Mouse (Mus musculus): ENCODE results near the gene Cmc1.
A peak's percentile ranks its signal among the peaks of the same experiment; 100 is the strongest.

Cmc1 gene

DNA sequence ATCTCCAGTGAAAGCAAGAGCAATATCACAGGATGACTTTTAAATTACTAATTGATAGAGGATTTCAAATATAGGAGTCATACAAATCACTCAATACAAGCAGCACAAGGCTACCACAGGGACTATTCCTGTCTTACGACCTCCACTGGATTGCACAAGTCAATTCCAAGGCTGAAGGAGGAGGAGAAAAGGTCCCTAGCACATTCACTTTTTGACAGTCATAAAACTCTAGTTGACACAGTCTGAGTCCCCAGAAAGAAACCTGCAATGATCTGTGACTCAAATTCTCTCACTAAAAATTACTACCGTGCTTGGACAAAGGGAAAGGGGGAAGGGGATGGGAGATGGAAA lies 39.6 kb downstream of the Cmc1 start:
- DNase-seq (ENCODE audit: low spot score): no peak

DNA sequence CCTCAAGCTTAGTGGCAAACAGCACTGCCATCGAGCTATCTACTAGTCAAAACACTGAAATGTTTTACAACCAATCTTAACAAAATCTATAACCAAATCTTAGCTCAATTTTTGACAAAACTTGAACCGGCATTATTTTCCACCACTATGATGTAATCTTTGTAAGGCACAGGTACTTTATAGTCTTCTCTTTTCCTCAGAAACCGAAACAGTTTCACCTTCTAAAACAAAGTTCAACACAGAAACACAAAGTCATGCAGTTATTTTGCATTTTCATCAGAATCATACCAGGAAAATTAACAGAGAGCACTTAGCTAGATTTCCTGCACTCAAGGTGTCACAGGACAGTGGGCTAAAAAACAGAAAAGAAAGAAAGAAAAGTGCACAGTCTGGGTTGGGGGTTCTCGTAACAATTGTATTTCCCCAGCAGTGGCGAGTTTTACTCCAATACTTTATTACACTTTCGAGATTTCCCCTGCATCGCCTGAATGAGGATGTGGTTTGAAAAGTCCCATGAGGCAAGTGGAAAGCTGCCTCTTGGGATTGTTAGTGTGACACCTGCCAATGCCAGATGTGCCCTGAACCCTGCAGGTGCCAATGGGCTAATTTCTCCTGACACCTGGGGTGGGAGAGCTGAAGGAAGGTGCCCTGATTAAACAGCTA lies 40.1 kb downstream of the Cmc1 start:
- DNase-seq (ENCODE audit: low spot score): no peak

DNA sequence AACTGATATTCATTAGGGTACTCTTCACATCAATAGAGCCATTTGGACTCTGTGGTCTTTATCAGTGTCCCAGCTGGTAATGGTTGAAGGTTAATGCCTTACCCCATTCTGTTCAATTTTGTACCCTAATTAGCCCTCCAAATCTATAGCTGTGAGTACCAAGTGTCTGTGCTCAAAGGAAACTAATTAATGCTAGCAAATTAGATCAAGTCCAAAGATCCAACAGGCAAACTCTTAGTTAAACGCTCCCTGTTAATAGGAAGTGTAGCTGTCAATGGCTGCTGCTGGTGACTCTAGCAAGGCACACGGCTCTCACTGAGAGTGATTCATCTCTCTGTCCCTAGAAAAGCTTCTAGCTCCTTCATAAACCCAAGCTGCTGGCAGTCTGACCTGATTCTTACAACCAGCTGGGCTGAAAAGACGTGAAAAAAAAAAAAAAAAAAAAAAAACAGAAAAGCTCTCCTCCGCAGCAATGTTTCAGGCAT lies 41.4 kb downstream of the Cmc1 start:
- no peak for DNase-seq (ENCODE audit: low spot score)

DNA sequence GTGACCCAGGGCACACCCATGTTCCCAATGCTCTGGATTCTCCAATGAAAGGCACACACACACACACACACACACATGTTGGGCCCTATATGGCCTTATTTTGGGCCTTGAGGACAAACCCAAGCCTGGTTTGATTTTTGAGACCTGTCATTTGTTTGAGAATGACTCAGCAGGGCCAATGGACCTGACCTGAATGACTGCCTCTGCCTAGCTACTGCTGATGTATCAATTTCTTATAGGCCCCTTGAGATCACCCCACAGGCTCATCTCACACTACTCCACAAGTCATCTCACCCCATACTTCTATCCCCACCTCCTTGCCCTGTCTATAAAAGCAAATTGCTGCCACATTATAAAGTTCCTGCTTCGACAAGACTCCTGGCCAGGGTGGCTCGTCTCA lies 48.2 kb downstream of the Cmc1 start:
- DNase-seq (ENCODE audit: low spot score): no peak

DNA sequence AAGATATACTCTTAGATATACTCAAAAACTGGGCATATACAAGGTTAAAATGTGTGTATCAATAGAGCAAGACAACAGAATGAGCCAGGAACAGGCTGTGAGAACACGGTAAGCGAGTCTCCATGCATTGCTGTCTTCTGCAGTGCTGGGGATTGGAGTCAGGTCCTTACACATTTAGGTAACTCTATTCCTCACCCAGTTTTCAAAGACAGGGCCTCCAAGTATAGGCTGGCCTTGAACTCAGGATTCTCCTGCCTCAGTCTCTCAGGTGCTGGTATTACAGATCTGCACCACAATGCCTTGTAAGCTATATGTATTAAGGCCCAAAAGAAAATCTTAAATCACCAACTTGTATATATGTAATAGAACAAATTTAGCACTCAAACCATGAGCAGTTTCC lies 49.5 kb downstream of the Cmc1 start:
- no peak for DNase-seq (ENCODE audit: low spot score)

DNA sequence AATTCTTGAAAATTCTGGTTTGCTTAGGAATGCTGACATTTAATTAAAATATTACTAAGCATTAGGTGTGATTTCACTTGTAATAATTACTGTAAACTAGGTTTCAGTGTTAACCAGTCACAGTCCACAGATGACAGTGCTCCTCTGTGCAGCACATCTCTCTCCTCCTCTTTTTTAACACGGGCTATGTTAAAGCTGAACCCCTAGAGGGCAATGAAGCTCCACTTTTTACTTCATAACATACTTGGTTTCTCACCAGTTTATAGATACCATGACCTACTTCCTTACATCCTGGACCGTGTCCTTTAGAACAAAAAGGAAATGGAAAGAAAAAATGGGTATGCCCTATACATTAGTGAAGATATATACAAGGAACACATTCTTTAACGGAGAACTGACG lies 50.6 kb downstream of the Cmc1 start:
- no peak for DNase-seq (ENCODE audit: low spot score)

DNA sequence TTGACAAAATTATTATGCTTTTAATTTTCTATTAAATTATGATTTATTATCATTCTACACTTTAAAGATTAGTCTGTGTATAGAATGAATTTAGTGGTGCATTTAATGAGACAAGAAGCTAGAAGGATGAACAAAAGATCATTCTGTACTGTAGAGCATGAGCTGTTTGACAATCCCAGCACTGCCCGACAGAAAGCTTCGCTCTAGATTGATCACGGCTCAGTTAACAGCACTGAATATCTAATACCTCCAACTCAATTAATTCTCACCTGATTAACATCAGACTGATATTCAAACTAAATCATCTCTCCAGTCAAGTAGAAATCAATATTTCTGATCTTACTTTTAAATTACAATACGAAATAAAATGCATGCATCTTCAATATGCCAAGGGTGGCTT lies 66.1 kb downstream of the Cmc1 start:
- DNase-seq (ENCODE audit: low spot score): no peak

DNA sequence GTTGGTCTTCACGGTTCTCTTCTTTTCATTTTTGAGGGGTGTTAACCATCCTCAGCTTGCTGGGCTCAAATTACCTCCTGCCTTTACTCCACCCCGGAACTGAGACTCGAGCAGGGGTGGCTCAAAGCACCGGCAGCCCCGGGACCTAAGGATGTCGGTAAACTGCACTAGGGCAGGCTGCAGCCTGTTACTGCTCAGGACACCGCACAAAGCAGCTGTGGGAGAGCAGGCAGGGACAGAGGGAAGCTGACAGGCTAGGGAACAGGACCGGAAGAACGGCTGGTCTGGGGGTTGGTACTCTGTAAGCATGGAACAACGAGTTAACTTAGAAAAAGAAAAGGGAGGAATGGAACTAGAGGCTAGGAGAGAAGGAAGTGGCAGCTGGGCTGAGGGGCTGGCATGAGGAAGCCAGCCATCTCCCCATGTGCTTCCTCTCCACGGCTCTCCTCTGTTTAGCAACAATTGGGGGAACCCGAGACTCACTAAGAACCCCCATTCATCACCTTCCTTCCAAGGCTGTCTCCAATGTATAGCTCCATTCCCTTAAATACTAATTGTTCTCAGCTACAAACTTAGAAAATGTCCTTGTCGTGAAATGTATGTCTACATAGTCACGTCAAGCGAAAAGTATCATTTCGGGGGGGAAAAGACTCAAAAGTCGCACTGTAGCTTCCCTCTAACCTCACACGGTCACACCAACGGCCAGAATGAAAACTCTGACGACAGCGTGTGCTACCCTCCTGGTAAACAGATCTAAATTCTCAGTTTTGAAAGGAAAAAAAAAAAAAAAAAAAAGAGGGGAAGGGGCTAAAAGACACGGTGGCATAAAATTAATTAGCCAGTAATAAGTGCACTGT lies 67.2 kb downstream of the Cmc1 start:
- peak; percentile 20 for DNase-seq (ENCODE audit: low spot score)

DNA sequence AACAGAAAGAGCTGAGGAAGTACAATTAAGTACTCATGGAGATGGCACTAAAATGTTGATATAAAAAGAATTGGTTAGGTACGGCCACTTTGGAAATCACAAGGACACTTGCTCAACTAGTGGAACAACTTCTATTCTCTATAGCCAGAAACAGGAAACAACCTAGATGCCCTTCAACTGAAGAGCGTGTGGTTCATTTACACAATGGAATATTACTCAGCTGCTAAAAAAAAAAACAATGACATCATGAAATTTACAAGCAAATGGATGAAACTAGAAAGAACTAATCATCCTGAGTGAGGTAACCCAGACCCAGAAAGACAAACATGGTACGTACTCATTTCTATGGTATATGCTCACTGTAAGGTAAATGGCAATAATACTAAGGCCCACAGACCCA lies 76.6 kb downstream of the Cmc1 start:
- no peak for DNase-seq (ENCODE audit: low spot score)

DNA sequence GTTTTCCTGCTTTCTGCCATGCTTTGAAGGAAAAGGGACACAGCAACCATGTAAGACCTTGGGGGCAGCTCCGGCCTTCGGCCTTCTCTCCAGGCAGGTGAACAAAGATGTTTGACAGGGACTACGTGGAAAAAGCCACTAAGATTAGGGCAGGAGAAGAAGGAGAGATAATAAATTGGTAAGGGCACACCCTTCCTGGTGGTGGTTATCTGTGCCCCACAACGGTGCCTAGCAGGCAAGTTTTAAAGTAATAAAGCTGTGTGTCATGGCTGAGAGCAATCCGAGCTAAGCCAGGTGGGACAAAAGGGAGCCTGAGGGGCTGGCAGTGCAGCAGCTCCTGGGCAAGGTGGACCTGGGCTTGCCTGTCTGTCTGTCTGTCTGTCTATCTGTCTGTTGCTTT lies 77.9 kb downstream of the Cmc1 start:
- no peak for DNase-seq (ENCODE audit: low spot score)

DNA sequence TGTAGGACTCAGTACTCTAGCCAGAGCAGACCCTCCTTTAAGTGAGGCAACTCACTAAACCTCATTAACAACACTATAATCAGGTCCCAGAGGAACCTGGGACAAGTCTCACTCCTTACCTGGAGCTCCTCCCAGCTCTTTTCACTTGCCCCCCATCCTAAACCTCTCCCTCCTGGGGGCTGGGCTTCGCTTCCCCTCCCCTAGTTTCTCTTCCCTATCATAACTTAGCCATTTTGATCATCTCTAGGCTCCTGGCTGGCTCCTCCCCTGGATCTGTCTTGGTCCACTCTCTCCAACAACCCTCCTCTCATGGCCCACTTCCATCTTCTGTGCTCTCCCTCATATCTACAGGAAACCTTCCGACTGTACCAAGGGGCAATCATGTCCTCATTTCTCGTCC lies 78.6 kb downstream of the Cmc1 start:
- DNase-seq (ENCODE audit: low spot score): no peak

DNA sequence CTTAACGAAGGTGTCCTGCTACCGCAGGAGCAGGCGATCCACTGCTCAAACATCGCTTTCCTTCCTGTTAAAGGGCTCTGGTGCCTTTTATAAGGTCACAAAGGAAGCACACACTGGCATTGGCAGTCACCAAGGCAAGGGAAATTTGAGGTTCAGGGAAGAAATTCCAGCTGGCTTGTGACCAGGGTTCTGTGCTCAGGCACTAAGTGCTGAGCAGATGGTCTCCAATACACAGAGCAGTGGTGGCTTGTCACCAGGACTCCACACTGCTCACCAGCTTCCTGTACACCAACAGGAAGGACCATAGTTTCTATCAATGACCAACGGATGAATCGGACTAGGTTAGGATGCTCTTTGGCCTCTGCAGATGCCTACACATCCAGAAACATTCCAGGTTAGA lies 79.5 kb downstream of the Cmc1 start:
- DNase-seq (ENCODE audit: low spot score): no peak

DNA sequence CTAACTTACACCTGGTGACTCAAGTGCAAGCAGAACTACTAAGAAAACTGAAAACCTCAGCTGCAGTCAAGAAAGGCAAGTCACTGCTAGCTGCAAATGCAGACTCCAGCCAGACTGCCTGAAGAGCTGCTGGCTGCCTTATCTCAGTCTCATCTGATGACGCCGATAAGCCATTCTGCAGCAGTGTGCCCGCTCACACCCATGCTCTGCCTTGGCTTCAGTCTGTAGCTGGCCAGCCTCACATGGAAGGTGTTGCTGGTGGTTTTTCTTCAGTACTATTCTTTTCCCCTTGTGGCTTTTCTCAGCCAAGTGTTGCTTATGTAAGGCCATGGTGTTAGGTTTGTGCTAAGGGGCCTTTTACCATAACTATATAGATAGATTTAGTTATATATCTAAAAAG lies 90.9 kb downstream of the Cmc1 start:
- DNase-seq (ENCODE audit: low spot score): no peak

DNA sequence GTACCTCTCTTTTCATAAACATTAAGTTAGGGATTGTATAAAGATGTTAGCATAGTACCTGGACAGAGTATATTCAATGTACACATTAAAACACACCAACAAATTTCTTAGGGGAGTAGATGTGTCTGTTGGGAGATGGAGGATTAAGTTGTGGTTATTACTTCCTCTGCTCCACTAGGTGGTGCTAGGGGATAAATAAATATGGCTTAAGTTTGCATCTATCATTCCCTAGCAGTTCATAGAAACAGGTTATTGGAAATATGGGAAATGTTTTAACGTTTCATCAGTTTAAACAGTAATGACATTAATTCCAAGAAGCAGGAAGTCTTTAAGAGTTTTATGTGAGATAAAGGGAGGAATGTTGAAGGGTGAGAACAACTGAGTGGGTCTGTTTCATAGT lies 96.7 kb downstream of the Cmc1 start:
- DNase-seq (ENCODE audit: low spot score): no peak

DNA sequence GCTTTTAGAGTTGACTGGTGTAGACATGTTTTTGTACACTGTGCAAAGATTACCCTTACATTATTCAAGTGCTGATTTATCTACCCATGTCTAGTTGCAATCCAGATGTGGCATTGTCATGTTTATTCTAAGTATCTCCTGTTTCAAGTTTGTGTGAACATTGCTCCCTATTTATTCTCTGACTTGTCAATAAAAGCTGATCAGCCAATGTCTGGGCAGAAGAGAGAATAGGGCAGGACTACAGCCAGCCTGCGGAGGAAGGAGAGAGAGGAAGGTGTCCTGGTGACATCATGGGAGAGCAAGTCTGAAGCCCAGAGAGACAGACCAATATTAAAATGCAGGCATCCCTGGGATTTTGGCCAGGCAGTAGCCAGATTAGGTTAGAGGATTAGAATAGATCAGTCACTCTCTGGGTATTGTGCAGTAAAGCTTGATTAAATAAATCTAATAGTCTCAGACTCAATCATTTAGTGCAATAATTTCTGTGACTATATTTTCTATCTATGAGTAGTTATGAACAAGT lies 104.9 kb downstream of the Cmc1 start:
- no peak for DNase-seq (ENCODE audit: low spot score)

DNA sequence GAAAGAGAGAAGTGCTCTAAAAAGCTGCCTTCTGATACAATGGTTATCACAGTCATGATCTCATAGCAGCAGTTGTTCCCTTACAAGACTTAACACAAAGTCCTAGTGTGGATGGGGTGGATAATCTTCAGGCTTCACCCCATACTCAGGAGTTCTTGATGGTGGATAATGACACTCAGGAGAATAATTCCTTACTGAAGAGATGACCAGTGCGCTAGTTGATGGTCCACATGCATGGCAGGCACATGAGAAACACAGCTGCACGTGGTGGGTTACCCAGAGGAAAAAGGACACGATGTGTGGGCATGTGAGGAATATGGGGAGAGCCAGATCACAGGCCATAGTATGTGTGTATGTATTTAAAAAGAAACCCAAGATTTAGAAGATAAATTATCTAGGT lies 106.4 kb downstream of the Cmc1 start:
- no peak for DNase-seq (ENCODE audit: low spot score)

DNA sequence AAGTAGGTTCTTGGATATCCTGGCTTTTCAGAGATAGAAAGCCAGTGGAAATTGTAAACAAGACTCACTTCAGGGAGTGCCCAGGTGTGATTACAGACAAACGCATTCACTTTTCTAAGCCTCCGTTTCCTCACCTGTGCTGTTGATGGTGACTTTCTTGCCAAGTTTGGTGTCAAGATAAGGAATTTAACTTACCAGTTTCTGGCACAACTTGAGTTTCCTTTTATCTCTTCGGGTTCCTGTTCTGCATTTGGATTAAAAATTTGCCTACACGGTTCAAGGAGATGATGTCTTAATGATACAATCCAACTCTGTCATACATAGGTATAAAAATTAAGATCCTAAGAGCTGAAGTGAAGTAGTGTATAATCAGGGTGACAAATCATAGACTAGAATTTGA lies 107.2 kb downstream of the Cmc1 start:
- no peak for DNase-seq (ENCODE audit: low spot score)

DNA sequence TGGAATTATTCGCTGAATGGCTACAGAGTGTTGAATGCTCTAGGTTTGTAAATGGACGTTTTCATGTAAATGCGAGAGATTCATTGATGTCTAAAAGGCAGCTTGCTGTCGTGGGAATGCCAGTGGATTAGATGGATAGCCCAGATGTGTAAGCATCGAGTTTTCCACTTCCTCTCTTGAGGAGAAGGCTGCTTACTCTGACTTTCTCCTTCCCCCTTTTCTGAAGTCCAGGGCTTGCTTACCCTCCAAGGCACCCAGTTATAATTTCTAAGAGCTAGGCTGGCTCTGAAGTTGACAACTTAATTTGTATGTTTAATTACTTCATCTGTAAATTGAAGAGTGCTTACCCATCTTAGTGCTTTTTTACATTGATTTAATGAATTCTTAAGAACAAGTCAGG lies 108.3 kb downstream of the Cmc1 start:
- DNase-seq (ENCODE audit: low spot score): no peak

DNA sequence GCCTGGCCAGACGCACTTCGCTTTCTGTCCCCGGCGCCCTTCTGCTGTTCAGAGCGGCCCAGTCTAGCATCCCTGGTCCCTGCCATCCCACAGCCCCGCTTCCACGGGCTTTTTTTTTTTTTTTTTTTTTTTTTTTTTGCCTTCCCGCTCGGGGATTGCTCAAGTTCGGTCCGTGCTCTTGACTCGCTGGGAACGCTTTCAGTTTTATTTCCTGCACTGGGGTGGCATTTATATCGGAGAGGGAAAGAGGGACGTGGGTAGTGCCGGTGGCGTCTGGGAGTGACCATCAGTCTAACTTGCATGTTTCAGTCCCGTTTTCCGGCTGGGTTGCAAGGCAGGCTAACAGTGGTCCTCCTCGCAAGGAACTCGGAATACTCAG lies 109.0 kb downstream of the Cmc1 start:
- DNase-seq (ENCODE audit: low spot score): no peak

DNA sequence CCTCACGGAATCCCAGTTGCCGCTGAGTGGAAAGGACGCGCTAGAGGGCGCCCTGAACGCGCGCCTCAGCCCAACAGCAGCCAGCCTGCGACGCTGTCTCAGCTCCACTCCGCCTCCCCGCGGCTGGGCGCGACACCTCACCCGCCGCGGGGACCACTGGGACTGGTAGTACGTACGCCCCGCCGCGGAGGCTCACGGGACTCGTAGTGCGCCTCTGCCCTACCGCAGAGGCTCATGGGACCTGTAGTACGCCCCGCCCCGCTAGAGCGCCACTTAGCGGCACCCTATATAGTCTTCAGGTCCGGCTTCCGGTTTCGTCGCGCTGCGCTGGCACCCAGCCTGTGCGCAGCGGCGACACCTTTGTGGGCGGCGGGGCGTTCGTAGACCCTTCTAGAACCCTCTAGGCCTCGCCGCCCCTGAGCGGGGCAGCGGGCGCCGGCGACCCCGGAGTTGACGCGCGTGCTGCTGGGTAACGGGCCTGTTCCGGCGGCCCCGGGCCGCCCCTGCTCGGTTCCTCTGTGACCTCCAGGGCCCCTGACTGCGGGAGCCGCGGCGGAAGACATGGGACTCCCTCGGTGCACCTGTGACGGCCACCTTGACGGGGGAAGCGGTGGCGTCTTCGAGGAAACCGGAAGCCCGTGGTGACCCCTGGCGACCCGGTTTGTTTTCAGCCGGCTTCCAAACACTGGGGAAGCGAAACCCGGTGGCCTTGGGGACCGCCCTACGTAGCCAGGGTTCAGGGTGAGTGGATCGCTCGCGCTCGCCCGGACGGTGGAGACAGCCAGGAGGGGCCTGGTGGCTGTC lies 109.6 kb downstream of the Cmc1 start, which contains the start of gene Azi2:
TSS of gene Azi2 (plus strand) at position 282 of the 804 bp plus-strand sequence.
- peak; percentile 99 for DNase-seq (ENCODE audit: low spot score)

DNA sequence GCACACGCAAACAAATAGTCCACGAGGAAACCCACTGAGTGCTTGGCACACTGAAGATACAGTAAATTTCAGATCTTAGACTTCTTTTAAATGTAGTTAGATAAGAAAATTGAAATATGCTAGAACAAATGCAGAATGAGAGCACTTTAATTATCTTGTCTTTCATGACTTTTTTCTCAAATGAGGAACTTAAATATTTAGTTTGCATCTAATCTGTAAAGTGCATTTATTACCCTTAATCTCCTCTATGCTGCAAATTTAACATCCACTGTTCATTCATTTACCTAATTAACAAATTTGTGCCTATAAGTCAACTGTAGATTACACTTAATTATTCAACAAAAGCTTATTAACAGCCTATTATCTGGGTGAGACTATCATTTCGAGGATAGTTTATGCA lies 115.0 kb downstream of the Cmc1 start:
- DNase-seq (ENCODE audit: low spot score): no peak

DNA sequence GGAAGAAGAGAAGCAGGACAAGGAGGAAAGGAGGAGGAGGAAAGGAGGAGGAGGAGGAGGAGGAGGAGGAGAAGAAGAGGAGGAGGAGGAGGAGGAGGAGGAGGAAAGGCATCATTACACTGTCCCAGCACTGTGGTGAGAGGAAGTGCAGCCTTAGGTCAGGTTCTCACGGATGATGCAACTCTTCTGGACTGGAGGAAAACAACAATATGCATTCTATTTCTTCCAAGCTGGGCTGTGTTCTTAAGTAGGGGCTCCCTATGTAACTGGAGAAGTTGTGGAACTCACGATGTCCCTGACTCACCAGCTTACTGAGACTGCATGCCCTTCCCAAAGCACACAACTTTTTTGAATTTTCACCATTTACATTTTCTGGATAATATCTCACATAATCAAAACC lies 118.3 kb downstream of the Cmc1 start:
- no peak for DNase-seq (ENCODE audit: low spot score)

DNA sequence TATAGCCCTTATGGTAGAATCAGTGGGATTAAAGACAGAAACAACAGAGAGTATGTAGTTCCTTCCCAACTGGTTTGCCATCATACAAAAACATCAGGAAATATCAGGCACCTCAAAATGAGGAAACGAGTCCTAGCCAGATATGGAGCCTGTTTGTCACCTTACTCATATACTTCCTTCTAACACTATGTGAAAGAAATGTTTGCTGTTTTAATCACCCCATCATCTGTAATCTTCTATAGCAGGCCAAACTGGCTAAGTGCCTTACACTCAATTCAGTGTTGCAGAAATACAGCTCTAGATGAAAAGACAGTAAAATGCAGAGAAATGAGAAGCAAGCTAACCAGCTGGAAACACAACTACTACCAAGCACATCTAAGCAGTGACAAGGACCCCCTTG lies 119.7 kb downstream of the Cmc1 start:
- no peak for DNase-seq (ENCODE audit: low spot score)

Data from T-cell, adult 2 months (primary cell).